14 mouse cellular contexts compared by ENCODE assay signal in genomic region chr3:84647616-84648015, GRCm38 (mm10). TPM values are rescaled to one million over a fixed set of nuclear protein-coding genes. Genes with fewer than 3 reads are reported as not detected.
DNase-seq lines count a peak whose midpoint lies in the region; ATAC-seq lines count a peak whose summit lies in the region.
"Had no signal": no experiment of that assay in that cellular context is flagged by ENCODE, and none has a peak within 500 bp of the region (broad histone marks: within the 10 kb centered on the region; RNA-seq: fewer than 3 reads in every experiment).

No protein-coding gene starts in this region.

- no peak overlapping the region for H3K4me3 ChIP-seq in embryonic facial prominence, embryonic 13.5 days
- no peak overlapping the region for H3K4me3 ChIP-seq in embryonic facial prominence, embryonic 10.5 days
- no peak overlapping the region for H3K4me3 ChIP-seq in embryonic facial prominence, embryonic 14.5 days (ENCODE audit: low read depth, low read length)
- H3K4me3 ChIP-seq in stomach, embryonic 16.5 days (replicated peaks; ENCODE audit: low read length), result no peak overlapping the region

- no peak for ATAC-seq in embryonic facial prominence, embryonic 13.5 days (ENCODE audit: insufficient number of reproducible peaks, insufficient read depth, low FRiP score, low TSS enrichment, low read depth)
- peak; percentile 47; the same call in 1 of the 2 replicates for ATAC-seq in embryonic facial prominence, embryonic 14.5 days (ENCODE audit: low read depth)
- no peak for ATAC-seq in stomach, embryonic 16.5 days (ENCODE audit: insufficient read depth, low FRiP score)
- ATAC-seq: activated CD4-positive, CD25-positive, alpha-beta regulatory T cell, adult 4 months; intestine, postnatal 0 days had no signal

- H3K4me1 ChIP-seq in embryonic facial prominence, embryonic 13.5 days, result peaks cover 5% of the 10 kb centered on the region; the same call in 1 of the 2 replicates
- peaks cover 7% of the 10 kb centered on the region; the same call in 1 of the 2 replicates for H3K4me1 ChIP-seq in embryonic facial prominence, embryonic 10.5 days
- H3K4me1 ChIP-seq in embryonic facial prominence, embryonic 14.5 days (ENCODE audit: control insufficient read depth, insufficient read depth, low read length), result peaks cover 5% of the 10 kb centered on the region
- H3K4me1 ChIP-seq in stomach, embryonic 16.5 days (ENCODE audit: control insufficient read depth, insufficient read depth, low read length), result peaks cover 6% of the 10 kb centered on the region; the same call in 1 of the 2 replicates

- no peaks in the 10 kb centered on the region for H3K36me3 ChIP-seq in embryonic facial prominence, embryonic 13.5 days
- no peaks in the 10 kb centered on the region for H3K36me3 ChIP-seq in embryonic facial prominence, embryonic 10.5 days (replicated peaks)
- H3K36me3 ChIP-seq in embryonic facial prominence, embryonic 14.5 days (ENCODE audit: control insufficient read depth, insufficient read depth, low read length), result no peaks in the 10 kb centered on the region
- H3K36me3 ChIP-seq in stomach, embryonic 16.5 days (ENCODE audit: control insufficient read depth, insufficient read depth, low read length), result no peaks in the 10 kb centered on the region

- H3K9ac ChIP-seq in embryonic facial prominence, embryonic 13.5 days, result 0 out of 2 replicates have a peak overlapping the region, but pooled peaks have one; percentile 16
- no peak overlapping the region for H3K9ac ChIP-seq in embryonic facial prominence, embryonic 14.5 days (ENCODE audit: low read depth, low read length)
- no peak overlapping the region for H3K9ac ChIP-seq in stomach, embryonic 16.5 days (ENCODE audit: low read length)

- no peak overlapping the region for H3K4me2 ChIP-seq in embryonic facial prominence, embryonic 13.5 days
- no peak overlapping the region; the same call in 1 of the 2 replicates for H3K4me2 ChIP-seq in embryonic facial prominence, embryonic 14.5 days (ENCODE audit: low read depth, low read length)
- H3K4me2 ChIP-seq in stomach, embryonic 16.5 days (ENCODE audit: low read depth, low read length), result no peak overlapping the region

- intact Hi-C loops in left cerebral cortex, postnatal 36 days (cut with DNase I), result no loop called here

- DNase-seq in embryonic facial prominence, embryonic 10.5 days (ENCODE audit: low spot score), result no peak
- DNase-seq in lung, postnatal 10 days, result peak; percentile 42
- no peak for DNase-seq in lung, postnatal 4 days
- no peak for DNase-seq in embryonic facial prominence, embryonic 14.5 days (ENCODE audit: low spot score)
- no peak for DNase-seq in thymus, postnatal 4 days
- no peak for DNase-seq in left cerebral cortex, postnatal 36 days (ENCODE audit: low spot score in 2 of 2)
- DNase-seq: cerebellum, postnatal 36 days; lung, adult 2 months had no signal

- 27% methylated on average over 4 of the region's 4 CpGs for whole genome bisulfite sequencing in embryonic facial prominence, embryonic 13.5 days
- WGBS in embryonic facial prominence, embryonic 10.5 days, result 37% methylated on average over 4 of the region's 4 CpGs
- WGBS in embryonic facial prominence, embryonic 14.5 days, result 27% methylated on average over 4 of the region's 4 CpGs
- 34% methylated on average over 4 of the region's 4 CpGs for WGBS in stomach, embryonic 16.5 days

- H3K27me3 ChIP-seq in embryonic facial prominence, embryonic 13.5 days, result no peaks in the 10 kb centered on the region
- no peaks in the 10 kb centered on the region for H3K27me3 ChIP-seq in embryonic facial prominence, embryonic 10.5 days (replicated peaks; ENCODE audit: low read depth, poor library complexity, severe bottlenecking)
- H3K27me3 ChIP-seq in embryonic facial prominence, embryonic 14.5 days (replicated peaks; ENCODE audit: control insufficient read depth, insufficient read depth, low read length), result no peaks in the 10 kb centered on the region
- no peaks in the 10 kb centered on the region for H3K27me3 ChIP-seq in stomach, embryonic 16.5 days (ENCODE audit: control insufficient read depth, insufficient read depth, low read length)

- H3K27ac ChIP-seq in embryonic facial prominence, embryonic 13.5 days, result no peak overlapping the region
- H3K27ac ChIP-seq in embryonic facial prominence, embryonic 10.5 days (replicated peaks), result no peak overlapping the region
- no peak overlapping the region for H3K27ac ChIP-seq in embryonic facial prominence, embryonic 14.5 days (replicated peaks; ENCODE audit: low read depth, low read length)
- H3K27ac ChIP-seq in stomach, embryonic 16.5 days (ENCODE audit: low read length), result peak overlapping the region; percentile 56; the same call in 1 of the 2 replicates

- no peaks in the 10 kb centered on the region for H3K9me3 ChIP-seq in embryonic facial prominence, embryonic 13.5 days
- H3K9me3 ChIP-seq in embryonic facial prominence, embryonic 10.5 days, result no peaks in the 10 kb centered on the region
- 0 out of 2 replicates have a peak, but pooled peaks cover 3% of the 10 kb centered on the region for H3K9me3 ChIP-seq in embryonic facial prominence, embryonic 14.5 days (ENCODE audit: control insufficient read depth, low read length)
- no peaks in the 10 kb centered on the region for H3K9me3 ChIP-seq in stomach, embryonic 16.5 days (replicated peaks; ENCODE audit: control insufficient read depth, low read length)

RNA-seq across cellular contexts. Expression of gene Tmem154, which starts 18.4 kb away (rescaled TPM):
- 2.7 and 2.9 TPM in 2 replicates for polyA plus RNA-seq in embryonic facial prominence, embryonic 13.5 days (2015; fragmentation: Nextera tagmentation; extraction: Ambion mirVana)
- polyA plus RNA-seq in embryonic facial prominence, embryonic 10.5 days (2016; fragmentation: Nextera tagmentation; extraction: Ambion mirVana), result 0.14 and 0.42 TPM in 2 replicates
- polyA plus RNA-seq in embryonic facial prominence, embryonic 14.5 days (2014; fragmentation: Nextera tagmentation; extraction: Ambion mirVana), result 4.6 TPM in 2 replicates
- polyA plus RNA-seq in stomach, embryonic 16.5 days (2015; fragmentation: Nextera tagmentation; extraction: Ambion mirVana), result 14.8 and 19.1 TPM in 2 replicates
- under 1 TPM; 0.20 to 0.32 TPM for total RNA-seq in left cerebral cortex, postnatal 36 days (2021)

RNA-seq across cellular contexts. Expression of gene Tigd4, which starts 54.2 kb away (rescaled TPM):
- 0.10 and 0.27 TPM in 2 replicates for polyA plus RNA-seq in embryonic facial prominence, embryonic 13.5 days (2015; fragmentation: Nextera tagmentation; extraction: Ambion mirVana)
- 0.04 TPM in 1 of 2 replicates, not detected in the other for polyA plus RNA-seq in embryonic facial prominence, embryonic 10.5 days (2016; fragmentation: Nextera tagmentation; extraction: Ambion mirVana)
- polyA plus RNA-seq in embryonic facial prominence, embryonic 14.5 days (2014; fragmentation: Nextera tagmentation; extraction: Ambion mirVana), result 2.0 and 2.7 TPM in 2 replicates
- polyA plus RNA-seq in stomach, embryonic 16.5 days (2015; fragmentation: Nextera tagmentation; extraction: Ambion mirVana), result 0.21 and 0.31 TPM in 2 replicates
- under 1 TPM in 1 of 2 experiments, not detected in 1; 0.10 TPM for total RNA-seq in left cerebral cortex, postnatal 36 days (2021)
- total RNA-seq: neutrophil, adult 5-6 weeks had no signal
- polyA plus RNA-seq: activated CD4-positive, CD25-positive, alpha-beta regulatory T cell, adult 4 months; C2C12; intestine, postnatal 0 days had no signal
